Mouse (Mus musculus) granulocyte monocyte progenitor cell, adult 5-6 weeks (primary cell): Measurements from ENCODE around the gene Mgam. TPM values are rescaled to one million over a fixed set of nuclear protein-coding genes. Genes with fewer than 3 reads are reported as not detected.
"Not testable (repeated sequence)": the region's sequence is repeated elsewhere in the genome, so short reads cannot be mapped to it uniquely, and the experiment has no call there.

Experiments
- ATAC-seq: replicated peaks from 2 replicates; pipeline ENCODE4 v1.8.0; 2016; ENCODE audit warnings: mild to moderate bottlenecking, moderate TSS enrichment, inconsistent platforms; ENCODE audit not compliant: poor library complexity, severe bottlenecking
- total RNA-seq, 2 experiments: library from RNA; stranded (forward) in 1 of 2; stranded (reverse) in 1 of 2; fragments of 200-712, 200-1000 nt in 1 of 2; fragments of >200 nt in 1 of 2; fragmentation: Nextera tagmentation in 1 of 2; gene quantifications; 2 replicates each; pipeline ENCODE4 v1.2.3; 2014 to 2017

Mgam gene
- total RNA-seq, 2 experiments from 2014 or later: 18.1 to 63.3 TPM

DNA sequence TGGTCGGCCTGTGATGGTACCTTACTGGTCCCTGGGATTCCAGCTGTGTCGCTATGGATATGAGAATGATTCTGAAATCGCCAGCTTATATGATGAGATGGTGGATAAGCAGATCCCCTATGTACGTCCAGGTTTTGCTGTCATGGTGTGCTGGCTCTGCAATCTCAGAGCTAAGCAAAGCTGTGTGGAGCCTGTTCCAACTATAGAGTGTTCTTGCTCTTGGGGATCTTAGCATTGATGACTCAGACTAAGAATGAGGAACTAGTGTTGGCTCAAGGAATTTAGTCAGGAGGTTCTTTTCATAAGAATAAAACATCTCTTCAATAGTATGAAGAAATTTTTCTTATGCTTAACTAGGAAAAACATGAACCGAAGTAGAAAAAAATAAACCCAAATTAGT lies 84.9 kb downstream of the Mgam start:
- not testable (repeated sequence) for ATAC-seq

DNA sequence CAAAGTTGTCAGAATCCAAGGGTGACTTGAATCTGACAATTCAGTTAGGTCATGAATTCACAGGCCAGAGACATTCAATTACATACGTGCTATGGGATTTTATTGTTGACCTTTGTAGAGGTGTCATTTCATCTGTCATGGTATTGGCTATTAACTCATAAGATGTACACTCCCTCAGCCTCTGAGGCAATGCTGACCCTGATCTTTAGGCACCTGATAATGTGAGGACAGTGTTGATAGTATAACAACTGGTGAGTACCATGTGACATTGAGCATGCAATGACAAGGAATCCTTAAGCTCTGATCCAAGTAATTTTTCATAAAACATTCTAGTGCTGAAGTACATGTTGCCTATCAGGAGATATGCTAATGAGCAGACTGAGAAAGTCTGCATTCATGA lies 87.1 kb downstream of the Mgam start:
- no peak for ATAC-seq

DNA sequence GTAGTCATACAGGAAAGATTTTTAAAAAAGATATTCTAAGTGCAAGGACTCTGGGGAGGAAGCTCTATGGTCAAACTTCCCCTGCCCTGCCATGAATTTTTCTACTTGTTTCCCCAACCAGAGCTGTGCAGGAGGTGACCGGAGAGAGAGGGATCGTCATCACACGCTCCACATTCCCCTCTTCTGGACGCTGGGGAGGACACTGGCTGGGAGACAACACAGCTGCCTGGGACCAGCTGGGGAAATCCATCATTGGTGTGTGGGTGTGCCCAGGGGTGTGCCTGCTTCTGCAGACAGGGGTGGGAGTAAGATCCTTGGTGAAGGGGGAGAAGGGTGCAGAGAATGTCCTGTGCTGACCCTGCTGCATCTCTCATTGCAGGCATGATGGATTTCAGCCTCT lies 99.9 kb downstream of the Mgam start:
- ATAC-seq: not testable (repeated sequence)

DNA sequence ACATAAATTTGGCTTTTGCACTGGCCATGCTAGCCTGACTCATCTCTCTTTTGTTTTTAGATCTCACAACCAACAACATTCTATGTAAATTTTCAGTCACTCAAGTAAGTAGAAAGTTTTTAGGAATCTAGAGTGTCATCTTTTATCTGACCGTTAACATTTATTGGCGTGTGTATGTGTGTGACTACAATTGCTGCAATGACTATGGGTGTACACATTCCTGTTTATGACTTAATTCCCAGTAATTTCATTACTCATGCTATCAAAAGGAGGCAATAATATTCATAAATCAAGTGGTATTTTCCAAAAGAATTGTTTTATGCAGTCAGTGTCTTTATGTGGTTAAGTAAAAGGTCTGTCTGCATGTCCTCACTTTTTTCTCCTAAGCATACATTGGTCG lies 110.9 kb downstream of the Mgam start:
- ATAC-seq: no peak

DNA sequence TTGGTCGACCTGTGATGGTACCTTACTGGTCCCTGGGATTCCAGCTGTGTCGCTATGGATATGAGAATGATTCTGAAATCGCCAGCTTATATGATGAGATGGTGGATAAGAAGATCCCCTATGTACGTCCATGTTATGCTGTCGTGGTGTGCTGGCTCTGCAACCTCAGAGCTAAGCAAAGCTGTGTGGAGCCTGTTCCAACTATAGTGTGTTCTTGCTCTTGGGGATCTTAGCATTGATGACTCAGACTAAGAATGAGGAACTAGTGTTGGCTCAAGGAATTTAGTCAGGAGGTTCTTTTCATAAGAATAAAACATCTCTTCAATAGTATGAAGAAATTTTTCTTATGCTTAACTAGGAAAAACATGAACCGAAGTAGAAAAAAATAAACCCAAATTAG lies 120.4 kb downstream of the Mgam start:
- ATAC-seq: not testable (repeated sequence)

DNA sequence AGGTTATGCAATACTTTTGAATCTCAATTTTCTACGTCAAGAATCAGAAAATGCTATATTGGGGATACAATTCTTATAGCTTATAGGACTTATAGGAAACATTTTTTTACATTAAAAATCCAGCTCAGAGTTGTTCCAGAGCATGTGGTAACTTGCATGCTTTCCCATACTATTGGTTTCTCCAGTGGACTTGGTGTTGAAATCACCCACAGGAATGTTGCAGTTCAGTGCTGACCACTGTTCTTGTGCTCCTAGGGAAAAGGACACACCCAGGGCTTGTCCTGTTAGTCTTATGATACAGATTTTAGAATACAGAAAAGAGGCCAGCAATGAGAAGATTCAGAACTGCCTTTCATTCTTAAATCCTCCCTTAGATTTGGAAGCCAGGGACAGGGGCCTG lies 127.3 kb downstream of the Mgam start:
- no peak for ATAC-seq

DNA sequence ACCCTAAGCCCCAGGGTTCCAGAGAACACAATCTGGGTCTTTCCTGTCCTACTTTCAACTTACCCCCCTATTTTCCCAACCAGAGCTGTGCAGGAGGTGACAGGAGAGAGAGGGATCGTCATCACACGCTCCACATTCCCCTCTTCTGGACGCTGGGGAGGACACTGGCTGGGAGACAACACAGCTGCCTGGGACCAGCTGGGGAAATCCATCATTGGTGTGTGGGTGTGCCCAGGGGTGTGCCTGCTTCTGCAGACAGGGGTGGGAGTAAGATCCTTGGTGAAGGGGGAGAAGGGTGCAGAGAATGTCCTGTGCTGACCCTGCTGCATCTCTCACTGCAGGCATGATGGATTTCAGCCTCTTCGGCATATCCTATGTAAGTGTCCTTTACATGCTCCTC lies 128.7 kb downstream of the Mgam start:
- not testable (repeated sequence) for ATAC-seq

DNA sequence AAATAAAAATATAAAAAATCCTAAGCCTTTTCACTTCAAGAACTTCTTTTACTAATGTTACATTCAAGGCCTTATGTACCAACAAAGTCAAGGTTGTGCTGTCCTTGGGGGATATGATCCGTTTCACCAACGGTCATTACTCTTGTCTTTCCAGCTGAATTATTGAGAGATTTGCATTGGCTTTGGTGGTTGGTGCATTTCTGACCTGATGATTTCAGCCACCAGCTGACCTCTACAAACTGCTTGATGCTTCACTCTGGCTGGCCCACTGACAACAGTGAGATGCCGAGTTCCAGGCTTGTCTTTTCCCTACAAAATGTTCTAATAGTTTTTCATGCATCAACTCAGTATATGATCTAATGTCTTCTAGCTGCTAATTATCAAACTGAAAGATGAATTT lies 146.0 kb downstream of the Mgam start:
- no peak for ATAC-seq

DNA sequence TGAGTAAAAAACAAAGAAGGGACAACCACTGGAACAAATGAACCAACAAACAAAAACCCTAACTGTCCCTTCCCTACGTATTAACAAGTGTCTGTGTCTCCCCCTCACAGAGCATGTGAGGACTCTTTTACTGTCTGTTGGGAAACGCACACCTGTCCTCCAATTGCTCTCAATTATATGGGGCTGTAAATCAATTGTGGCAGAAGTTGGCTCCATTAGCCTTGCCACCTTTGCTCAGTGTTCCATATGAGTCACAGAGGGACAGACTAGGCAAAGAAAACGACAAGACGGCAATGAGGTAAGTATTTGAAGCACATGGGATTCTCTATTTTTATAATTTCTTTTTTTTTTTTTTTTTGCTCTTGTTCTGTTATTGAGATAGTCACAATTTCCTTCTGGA lies 149.8 kb downstream of the Mgam start:
- ATAC-seq: no peak

DNA sequence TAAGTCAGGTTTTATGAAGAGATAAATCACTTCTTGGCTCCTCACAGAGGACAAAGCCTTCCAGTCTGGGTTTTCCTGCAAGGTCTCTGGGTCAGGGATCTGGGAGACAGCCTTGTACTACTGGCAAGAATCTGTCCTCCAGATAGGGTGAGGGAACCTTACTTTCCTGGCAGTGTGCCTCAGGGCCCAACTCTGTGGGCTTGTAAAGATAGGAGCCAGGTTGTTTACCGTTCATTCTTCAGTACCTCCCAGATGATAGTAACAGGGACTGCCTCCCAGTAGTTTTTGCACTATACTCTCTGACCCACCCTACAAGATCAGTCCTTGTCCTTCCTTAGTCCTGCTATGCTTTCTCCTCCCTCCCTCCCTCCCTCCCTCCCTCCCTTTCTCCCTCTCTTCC lies 155.0 kb downstream of the Mgam start:
- no peak for ATAC-seq

DNA sequence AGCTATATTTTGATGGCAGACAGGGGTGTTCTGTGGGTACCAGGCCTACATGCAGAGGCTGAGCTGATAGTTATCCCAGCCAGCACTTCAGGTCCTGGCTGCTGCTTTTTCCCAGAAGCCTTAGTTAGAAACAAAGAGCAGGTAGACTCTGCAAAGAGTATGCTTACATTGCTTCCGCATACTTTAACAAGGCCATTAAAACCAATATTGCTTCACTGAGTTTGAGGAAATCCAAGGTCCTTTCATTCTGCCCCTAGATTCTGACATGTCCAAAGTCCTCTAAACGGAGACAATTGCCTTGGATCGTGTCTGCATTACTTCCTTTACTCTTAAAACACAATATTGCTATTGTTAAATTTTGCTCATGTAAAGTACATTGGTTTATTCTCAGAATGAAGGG lies 155.7 kb downstream of the Mgam start:
- ATAC-seq: no peak

DNA sequence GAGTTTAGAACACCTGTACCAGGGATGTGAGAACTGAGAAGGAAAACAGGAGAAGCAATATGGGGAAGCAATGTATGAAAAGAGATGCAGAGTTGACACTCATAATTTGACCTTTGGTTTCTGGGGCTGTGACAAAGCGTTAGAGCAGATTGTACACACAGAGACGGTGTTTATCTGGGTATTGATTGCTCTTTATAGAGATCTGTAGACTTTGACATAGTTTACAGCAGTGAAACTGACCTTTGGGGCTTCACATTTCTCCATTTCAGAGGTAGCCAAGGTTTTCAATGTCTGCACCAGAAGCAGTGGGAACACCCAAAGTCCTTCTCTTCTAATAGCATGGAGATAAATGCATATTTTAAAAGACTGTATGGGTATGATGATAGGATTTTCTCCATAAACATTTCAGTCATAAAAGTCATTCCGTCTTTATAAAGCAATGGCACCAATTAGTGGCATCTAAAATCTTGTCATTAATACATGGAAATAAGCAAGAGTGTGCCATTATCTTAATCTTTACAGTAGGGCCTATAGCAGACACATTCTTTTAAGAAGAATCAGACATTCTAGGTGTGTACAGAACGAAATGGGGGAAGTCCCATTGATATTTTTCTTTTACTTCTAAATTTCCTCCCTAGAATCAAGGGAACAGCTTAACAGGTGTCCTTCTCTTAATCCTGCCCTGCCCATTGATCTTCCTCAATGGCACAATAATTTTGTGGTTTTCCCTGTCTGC lies 166.6 kb downstream of the Mgam start:
- no peak for ATAC-seq

DNA sequence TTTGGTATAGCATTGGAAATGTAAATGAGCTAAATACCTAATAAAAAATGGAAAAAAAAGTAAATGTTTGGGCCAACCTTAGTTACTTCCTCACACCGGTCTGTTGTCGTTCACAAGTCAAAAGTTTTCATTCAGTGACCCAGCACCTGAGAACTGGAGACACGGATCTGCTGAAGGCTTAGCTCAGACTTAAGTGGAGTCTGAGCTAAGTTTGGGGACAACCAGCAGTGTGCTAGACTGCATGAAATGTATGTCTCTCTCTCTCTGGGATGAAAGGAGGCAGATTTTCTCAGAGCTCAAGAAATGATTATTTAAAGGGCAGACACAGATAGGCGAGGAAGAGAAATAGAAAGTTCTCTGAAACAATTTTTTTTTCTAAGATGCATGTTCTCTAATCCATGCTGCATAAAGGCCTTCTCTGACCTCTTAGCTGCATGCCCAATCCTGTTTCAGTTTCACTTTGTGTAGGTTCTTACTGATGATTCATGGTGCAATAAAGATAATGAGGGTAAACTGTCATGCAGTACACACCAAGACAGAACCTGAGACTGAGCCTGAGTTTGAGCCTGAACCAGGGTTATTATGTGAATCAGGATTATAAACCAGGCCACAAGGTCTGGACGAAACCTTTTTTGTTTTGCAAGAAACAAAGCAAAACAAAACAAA lies 189.7 kb downstream of the Mgam start:
- peak; percentile 97 for ATAC-seq

Other genes with a start within 250 kb of the Mgam start
- 5.3 and 10.0 TPM in 2 replicates for gene E330009J07Rik, start 192.7 kb upstream of the Mgam start, total RNA-seq (2014; fragmentation: Nextera tagmentation)
- 9.8 and 10.0 TPM in 2 replicates for gene E330009J07Rik, start 192.7 kb upstream of the Mgam start, total RNA-seq (2017)
- not detected in 2 replicates for gene Wee2, start 189.7 kb upstream of the Mgam start, total RNA-seq (2014; fragmentation: Nextera tagmentation)
- not detected in 2 replicates for gene Wee2, start 189.7 kb upstream of the Mgam start, total RNA-seq (2017)
- 197 and 221 TPM in 2 replicates for gene Ssbp1, start 157.5 kb upstream of the Mgam start, total RNA-seq (2014; fragmentation: Nextera tagmentation)
- gene Ssbp1, start 157.5 kb upstream of the Mgam start, total RNA-seq (2017): 146 and 170 TPM in 2 replicates
- gene Tas2r137, start 137.6 kb upstream of the Mgam start, total RNA-seq (2014; fragmentation: Nextera tagmentation): 0.88 TPM in 1 of 2 replicates, not detected in the other
- gene Tas2r137, start 137.6 kb upstream of the Mgam start, total RNA-seq (2017): 1.7 TPM in 1 of 2 replicates, not detected in the other
- gene Tas2r108, start 135.3 kb upstream of the Mgam start, total RNA-seq (2014; fragmentation: Nextera tagmentation): not detected in 2 replicates
- not detected in 2 replicates for gene Tas2r108, start 135.3 kb upstream of the Mgam start, total RNA-seq (2017)
- not detected in 2 replicates for gene Prss37, start 109.3 kb upstream of the Mgam start, total RNA-seq (2014; fragmentation: Nextera tagmentation)
- gene Prss37, start 109.3 kb upstream of the Mgam start, total RNA-seq (2017): not detected in 2 replicates
- not detected in 2 replicates for gene Olfr461, start 73.8 kb upstream of the Mgam start, total RNA-seq (2014; fragmentation: Nextera tagmentation)
- not detected in 2 replicates for gene Olfr461, start 73.8 kb upstream of the Mgam start, total RNA-seq (2017)
- gene Olfr460, start 59.3 kb upstream of the Mgam start, total RNA-seq (2014; fragmentation: Nextera tagmentation): not detected in 2 replicates
- 0.21 TPM in 1 of 2 replicates, not detected in the other for gene Olfr460, start 59.3 kb upstream of the Mgam start, total RNA-seq (2017)
- 59.5 and 89.0 TPM in 2 replicates for gene Clec5a, start 43.0 kb upstream of the Mgam start, total RNA-seq (2014; fragmentation: Nextera tagmentation)
- 90.0 and 126 TPM in 2 replicates for gene Clec5a, start 43.0 kb upstream of the Mgam start, total RNA-seq (2017)
- not detected in 2 replicates for gene Tas2r138, start 15.5 kb upstream of the Mgam start, total RNA-seq (2014; fragmentation: Nextera tagmentation)
- not detected in 2 replicates for gene Tas2r138, start 15.5 kb upstream of the Mgam start, total RNA-seq (2017)